Mouse (Mus musculus) layer of hippocampus, adult 2 months (tissue): Measurements from ENCODE around the gene Akt2. TPM values are rescaled to one million over a fixed set of nuclear protein-coding genes. Genes with fewer than 3 reads are reported as not detected.

Source experiments
- DNase-seq, 2 experiments: peaks; one replicate each; pipeline ENCODE4 v3.0.0; 2022; ENCODE audit warnings: low spot score in 2 of 2
- H3K27ac ChIP-seq: fragments of 200-600 bp; 2 replicates; pipeline ENCODE4 v1.8.1; 2022
- H3K4me3 ChIP-seq: fragments of 200-600 bp; 2 replicates; pipeline ENCODE4 v1.8.1; 2022; ENCODE audit warnings: mild to moderate bottlenecking
- CTCF ChIP-seq: fragments of 200-600 bp; conservative IDR thresholded peaks from 2 replicates; pipeline ENCODE4 v1.8.1; 2022; ENCODE audit warnings: antibody characterized with exemption, mild to moderate bottlenecking, moderate library complexity
- total RNA-seq, 2 experiments: library from RNA; stranded (reverse); gene quantifications; 2 replicates each; pipeline ENCODE4 v1.2.3; 2021

Akt2 gene
- total RNA-seq, 2 experiments from 2014 or later = 87.0 to 99.1 TPM

GRCm38 (mm10) chr7:27688246-27688788, 97.0 kb downstream of the Akt2 start:
- no peak for DNase-seq
- Histone ChIP-seq H3K27ac (peak overlapping the region; percentile 87), H3K4me3 (peak overlapping the region; percentile 63)
- no peak for TF ChIP-seq CTCF

GRCm38 (mm10) chr7:27688815-27689612, 97.7 kb downstream of the Akt2 start, which contains the start of gene Zfp607b:
TSS of gene Zfp607b (plus strand) at chr7:27689340.
- Histone ChIP-seq H3K4me3 (peak within 1 kb of the TSS; percentile 63), H3K27ac (peak within 1 kb of the TSS; percentile 87)
- DNase-seq = peak; percentile 92 to 97
- no peak for TF ChIP-seq CTCF

Other genes with a start within 250 kb of the Akt2 start
- gene Shkbp1, start 235.5 kb upstream of the Akt2 start, total RNA-seq = 10 to 100 TPM; 29.4 to 42.9 TPM
- not detected for gene Gm20479, start 234.1 kb upstream of the Akt2 start, total RNA-seq
- 100 to 1,000 TPM; 147 TPM for gene Sptbn4, start 143.9 kb upstream of the Akt2 start, total RNA-seq
- 10 to 100 TPM; 17.5 to 18.1 TPM for gene Blvrb, start 143.6 kb upstream of the Akt2 start, total RNA-seq
- gene Sertad3, start 117.8 kb upstream of the Akt2 start, total RNA-seq = 1 to 10 TPM; 3.3 to 3.8 TPM
- gene Sertad1, start 104.6 kb upstream of the Akt2 start, total RNA-seq = 10 to 100 TPM in 1 of 2 experiments, 1 to 10 TPM in 1; 6.3 to 10.8 TPM
- gene Prx, start 92.2 kb upstream of the Akt2 start, total RNA-seq = under 1 TPM; 0.38 to 0.39 TPM
- gene Hipk4, start 68.3 kb upstream of the Akt2 start, total RNA-seq = under 1 TPM in 1 of 2 experiments, not detected in 1; 0.15 TPM
- gene Pld3, start 38.3 kb upstream of the Akt2 start, total RNA-seq = 100 to 1,000 TPM; 573 to 583 TPM
- gene 2310022A10Rik, start 38.3 kb upstream of the Akt2 start, total RNA-seq = 10 to 100 TPM; 25.5 to 25.6 TPM
- 10 to 100 TPM; 42.6 to 47.5 TPM for gene Ttc9b, start 62.4 kb downstream of the Akt2 start, total RNA-seq
- 100 to 1,000 TPM; 180 TPM for gene Map3k10, start 83.0 kb downstream of the Akt2 start, total RNA-seq
- gene Zfp607b, start 97.8 kb downstream of the Akt2 start, total RNA-seq = 10 to 100 TPM in 1 of 2 experiments, 1 to 10 TPM in 1; 10.0 TPM
- gene Zfp60, start 139.8 kb downstream of the Akt2 start, total RNA-seq = 10 to 100 TPM; 37.5 to 38.6 TPM
- 1 to 10 TPM; 7.6 to 8.7 TPM for gene Zfp626, start 215.6 kb downstream of the Akt2 start, total RNA-seq
- 1 to 10 TPM; 4.0 to 4.4 TPM for gene Zfp59, start 247.1 kb downstream of the Akt2 start, total RNA-seq